Mouse (Mus musculus) inflammation-experienced regulatory T-cells, adult 6 months (primary cell): Measurements from ENCODE around the gene Myh9. TPM values are rescaled to one million over a fixed set of nuclear protein-coding genes. Genes with fewer than 3 reads are reported as not detected.
"Not testable (repeated sequence)": the region's sequence is repeated elsewhere in the genome, so short reads cannot be mapped to it uniquely, and the experiment has no call there.

Experiments used
- ATAC-seq: one replicate; pipeline ENCODE4 v1.8.0; 2017
- polyA plus RNA-seq, 3 experiments: library from polyadenylated mRNA; unstranded; fragments of 100-300 nt; shearing (Covaris generic); gene quantifications; one replicate each; pipeline ENCODE4 v1.2.1; 2017

Myh9 gene
- polyA plus RNA-seq, 3 experiments from 2014 or later: 218 to 293 (median 259) TPM

GRCm38 (mm10) chr15:77748414-77748813 lies 93.6 kb downstream of the Myh9 start:
- ATAC-seq: no peak

GRCm38 (mm10) chr15:77746326-77746725 lies 95.6 kb downstream of the Myh9 start:
- ATAC-seq: no peak

- ATAC-seq: no peak
These were observed 96.9 kb downstream of the Myh9 start for GRCm38 (mm10) chr15:77745081-77745480.

GRCm38 (mm10) chr15:77744632-77745031 lies 97.3 kb downstream of the Myh9 start:
- no peak for ATAC-seq

GRCm38 (mm10) chr15:77741556-77741955 lies 100.4 kb downstream of the Myh9 start:
- not testable (repeated sequence) for ATAC-seq

GRCm38 (mm10) chr15:77740511-77741297 lies 101.3 kb downstream of the Myh9 start:
- ATAC-seq: no peak

GRCm38 (mm10) chr15:77733903-77734302 lies 108.1 kb downstream of the Myh9 start:
- not testable (repeated sequence) for ATAC-seq

- ATAC-seq: peak; percentile 99
These were observed 108.6 kb downstream of the Myh9 start for GRCm38 (mm10) chr15:77733380-77733779.

- not testable (repeated sequence) for ATAC-seq
These were observed 109.1 kb downstream of the Myh9 start for GRCm38 (mm10) chr15:77732851-77733250.

- no peak for ATAC-seq
These were observed 110.4 kb downstream of the Myh9 start for GRCm38 (mm10) chr15:77731605-77732004.

- not testable (repeated sequence) for ATAC-seq
These were observed 113.2 kb downstream of the Myh9 start, which contains the start of gene Apol9b for GRCm38 (mm10) chr15:77728739-77729138. Gene Apol9b (plus strand): TSS chr15:77729039.

- ATAC-seq: not testable (repeated sequence)
These were observed 114.2 kb downstream of the Myh9 start for GRCm38 (mm10) chr15:77727745-77728144.

GRCm38 (mm10) chr15:77727139-77727538 lies 114.8 kb downstream of the Myh9 start:
- ATAC-seq: peak; percentile 61

GRCm38 (mm10) chr15:77725393-77726020 lies 116.5 kb downstream of the Myh9 start:
- not testable (repeated sequence) for ATAC-seq

GRCm38 (mm10) chr15:77724208-77724911 lies 117.6 kb downstream of the Myh9 start:
- not testable (repeated sequence) for ATAC-seq

- peak; percentile 70 for ATAC-seq
These were observed 120.5 kb downstream of the Myh9 start for GRCm38 (mm10) chr15:77721509-77721908.

GRCm38 (mm10) chr15:77718240-77718639 lies 123.7 kb downstream of the Myh9 start:
- not testable (repeated sequence) for ATAC-seq

Other genes with a start within 250 kb of the Myh9 start
- 1 to 10 TPM; 2.1 to 9.7 (median 8.8) TPM for gene Apol10b, start 246.1 kb downstream of the Myh9 start, polyA plus RNA-seq
- not detected for gene Gm36245, start 242.9 kb downstream of the Myh9 start, polyA plus RNA-seq
- gene Apol11b, start 198.9 kb downstream of the Myh9 start, polyA plus RNA-seq: under 1 TPM in 2 of 3 experiments, not detected in 1; 0.29 to 0.71 TPM
- gene Apol7e, start 143.3 kb downstream of the Myh9 start, polyA plus RNA-seq: 100 to 1,000 TPM in 1 of 3 experiments, 10 to 100 TPM in 2; 64.9 to 108 (median 93.0) TPM
- gene Apol9b, start 113.1 kb downstream of the Myh9 start, polyA plus RNA-seq: 10 to 100 TPM in 2 of 3 experiments, 1 to 10 TPM in 1; 8.5 to 51.6 (median 42.3) TPM
- 1 to 10 TPM in 1 of 3 experiments, not detected in 2; 1.2 TPM for gene Apol8, start 85.2 kb downstream of the Myh9 start, polyA plus RNA-seq
- gene Txn2, start 86.8 kb upstream of the Myh9 start, polyA plus RNA-seq: 100 to 1,000 TPM; 178 to 243 (median 221) TPM
- gene Foxred2, start 114.5 kb upstream of the Myh9 start, polyA plus RNA-seq: 1 to 10 TPM; 1.5 to 4.6 (median 2.5) TPM
- 100 to 1,000 TPM; 129 to 182 (median 175) TPM for gene Eif3d, start 128.6 kb upstream of the Myh9 start, polyA plus RNA-seq